Mouse (Mus musculus) thymus, adult 2 months (tissue): ENCODE measurements at regions not wholly inside any gene's neighbourhood (a gene's known extent, or its start where the extent isn't known, plus 50 kb on each side); places are given as distances from the start of the nearest gene placed in this dataset.

Source experiments
- DNase-seq: peaks from one replicate; pipeline ENCODE4 v3.0.0; 2021
- H3K27ac ChIP-seq: fragments of 200-500 bp; 2 replicates; pipeline ENCODE4 v1.5.1; 2012; ENCODE audit warnings: low read length, control low read depth; ENCODE audit not compliant: control insufficient read depth, insufficient read depth
- H3K27me3 ChIP-seq: fragments of 200-500 bp; 2 replicates; pipeline ENCODE4 v1.6.1; 2012; ENCODE audit warnings: mild to moderate bottlenecking, low read length, moderate library complexity, mixed read lengths; ENCODE audit not compliant: control insufficient read depth, insufficient read depth
- H3K36me3 ChIP-seq: fragments of 200-500 bp; 2 replicates; pipeline ENCODE4 v1.6.1; 2012; ENCODE audit warnings: mild to moderate bottlenecking, low read length, moderate library complexity; ENCODE audit not compliant: control insufficient read depth, insufficient read depth
- H3K4me1 ChIP-seq: fragments of 200-500 bp; replicated peaks from 2 replicates; pipeline ENCODE4 v1.6.1; 2012; ENCODE audit warnings: low read length; ENCODE audit not compliant: control insufficient read depth, insufficient read depth
- H3K4me3 ChIP-seq: fragments of 200-500 bp; 2 replicates; pipeline ENCODE4 v1.5.1; 2012; ENCODE audit warnings: mild to moderate bottlenecking, low read length, control low read depth, moderate library complexity; ENCODE audit not compliant: control insufficient read depth, insufficient read depth
- CTCF ChIP-seq: fragments of 200-500 bp; IDR thresholded peaks from 2 replicates; pipeline ENCODE4 v1.5.1; 2012; ENCODE audit warnings: mild to moderate bottlenecking, control low read depth, low read length, moderate library complexity, borderline replicate concordance; ENCODE audit not compliant: control insufficient read depth, poor library complexity, insufficient read depth; ENCODE audit errors: extremely low read depth
- POLR2A ChIP-seq: fragments of 200-500 bp; IDR thresholded peaks from 2 replicates; pipeline ENCODE4 v1.6.1; 2012; ENCODE audit warnings: mild to moderate bottlenecking, low read length, control low read depth, moderate library complexity; ENCODE audit not compliant: control insufficient read depth, poor library complexity, insufficient read depth; ENCODE audit errors: extremely low read depth
- WGBS: fragments of 180-500 bp; shearing (Covaris S2); methylation state at CpG from one replicate; pipeline ENCODE4 v1.1.7; 2018; 5-methylcytosine and 5-hydroxymethylcytosine counted together

- H3K4me3 ChIP-seq = no peak overlapping the region
- TF ChIP-seq POLR2A = no peak
- no peak overlapping the region for H3K27ac ChIP-seq
- no peaks in the 10 kb centered on the region for H3K27me3 ChIP-seq
- H3K36me3 ChIP-seq = no peaks in the 10 kb centered on the region
- no peak for DNase-seq
- 96% methylated on average over 5 of the region's 5 CpGs for WGBS
- H3K4me1 ChIP-seq = no peaks in the 10 kb centered on the region
These were observed 533.2 kb upstream of the Zeb2 start for GRCm38 (mm10) chr2:45650271-45650985.

- Histone ChIP-seq H3K27me3 (no peaks in the 10 kb centered on the region), H3K27ac (no peak overlapping the region), H3K4me3 (no peak overlapping the region), H3K36me3 (no peaks in the 10 kb centered on the region), H3K4me1 (no peaks in the 10 kb centered on the region)
- TF ChIP-seq POLR2A = no peak
- no peak for TF ChIP-seq CTCF
- DNase-seq = no peak
- 58% methylated on average over 3 of the region's 3 CpGs for WGBS
These were observed 530.7 kb upstream of the Zeb2 start for GRCm38 (mm10) chr2:45647846-45648245.

- 87% methylated on average over 7 of the region's 7 CpGs for WGBS
- H3K4me1 ChIP-seq = no peaks in the 10 kb centered on the region
- H3K4me3 ChIP-seq = no peak overlapping the region
- H3K36me3 ChIP-seq = no peaks in the 10 kb centered on the region
- H3K27ac ChIP-seq = no peak overlapping the region
- no peaks in the 10 kb centered on the region for H3K27me3 ChIP-seq
- TF ChIP-seq CTCF (no peak), POLR2A (no peak)
- DNase-seq = no peak
These were observed 512.9 kb upstream of the Zeb2 start for GRCm38 (mm10) chr2:45630081-45630480.

GRCm38 (mm10) chr2:45629616-45630015 is 512.4 kb upstream of the Zeb2 start:
- TF ChIP-seq POLR2A (no peak), CTCF (no peak)
- no peak for DNase-seq
- WGBS = 64% methylated on average over 3 of the region's 3 CpGs

GRCm38 (mm10) chr2:45623056-45623455 is 505.9 kb upstream of the Zeb2 start:
- Histone ChIP-seq H3K4me3 (no peak overlapping the region), H3K27me3 (no peaks in the 10 kb centered on the region), H3K36me3 (no peaks in the 10 kb centered on the region), H3K27ac (no peak overlapping the region), H3K4me1 (no peaks in the 10 kb centered on the region)
- TF ChIP-seq CTCF (no peak), POLR2A (no peak)
- no peak for DNase-seq
- 90% methylated on average over 3 of the region's 3 CpGs for WGBS

More at GRCm38 (mm10) chr2:45629616-45630015, 512.4 kb upstream of the Zeb2 start:
- H3K4me1 ChIP-seq = no peaks in the 10 kb centered on the region
- H3K27me3 ChIP-seq = no peaks in the 10 kb centered on the region
- no peak overlapping the region for H3K4me3 ChIP-seq
- H3K36me3 ChIP-seq = no peaks in the 10 kb centered on the region
- H3K27ac ChIP-seq = no peak overlapping the region

- no peaks in the 10 kb centered on the region for H3K4me1 ChIP-seq
- no peak overlapping the region for H3K27ac ChIP-seq
- 100% methylated on average over 1 of the region's 1 CpGs for WGBS
- H3K4me3 ChIP-seq = no peak overlapping the region
- no peaks in the 10 kb centered on the region for H3K36me3 ChIP-seq
- TF ChIP-seq POLR2A = no peak
- TF ChIP-seq CTCF = no peak
- DNase-seq = no peak
- H3K27me3 ChIP-seq = no peaks in the 10 kb centered on the region
These were observed 491.7 kb upstream of the Zeb2 start for GRCm38 (mm10) chr2:45608926-45609325.

GRCm38 (mm10) chr2:45607393-45607792 is 490.2 kb upstream of the Zeb2 start:
- TF ChIP-seq CTCF (no peak), POLR2A (no peak)
- Histone ChIP-seq H3K27ac (no peak overlapping the region), H3K36me3 (no peaks in the 10 kb centered on the region), H3K4me3 (no peak overlapping the region), H3K27me3 (no peaks in the 10 kb centered on the region), H3K4me1 (no peaks in the 10 kb centered on the region)
- DNase-seq = no peak
